ENCODE assay signal across 9 mouse cellular contexts in the genomic region with DNA sequence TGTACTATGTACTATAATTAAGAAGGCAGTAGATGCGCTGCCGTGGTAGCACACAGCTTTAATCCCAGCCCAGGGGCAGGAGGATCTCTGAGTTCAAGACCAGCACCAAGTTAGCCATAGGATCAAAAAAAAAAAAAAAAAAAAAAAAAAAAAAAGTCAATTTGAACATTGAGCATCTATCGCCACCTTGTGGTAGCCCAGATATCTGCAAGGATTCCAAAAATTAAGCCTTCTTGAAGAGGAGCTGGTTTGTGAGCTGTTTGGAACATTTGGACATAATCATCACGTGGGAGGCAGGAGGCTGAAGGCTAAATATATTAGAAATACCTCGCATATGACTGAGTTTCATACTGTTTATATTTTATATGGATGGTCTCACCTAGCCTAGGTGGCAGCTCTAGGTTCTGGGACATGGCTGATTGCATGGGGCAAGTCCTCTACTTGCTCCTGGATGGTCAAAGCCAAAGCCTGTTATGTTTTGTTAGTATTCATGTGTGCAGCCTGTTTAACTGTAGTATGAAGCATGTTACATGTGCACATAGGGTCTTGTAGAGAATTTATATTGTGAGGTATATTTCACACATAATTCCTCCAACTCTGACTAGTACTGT. TPM values are rescaled to one million over a fixed set of nuclear protein-coding genes. Genes with fewer than 3 reads are reported as not detected.
DNase-seq lines count a peak whose midpoint lies in the region; ATAC-seq and TF ChIP-seq lines count a peak whose summit lies in the region.
"Had no signal": no experiment of that assay in that cellular context is flagged by ENCODE, and none has a peak within 500 bp of the region (broad histone marks: within the 10 kb centered on the region; RNA-seq: fewer than 3 reads in every experiment).

No protein-coding gene starts in this region.

- no peak overlapping the region for H3ac ChIP-seq in C2C12 (ENCODE audit: control insufficient read depth, insufficient read length, low read depth)

- no peak overlapping the region for H3K27ac ChIP-seq in embryonic facial prominence, embryonic 14.5 days (replicated peaks; ENCODE audit: low read depth, low read length)
- H3K27ac ChIP-seq: limb, embryonic 12.5 days had no signal

- no peak overlapping the region for H3K4me2 ChIP-seq in embryonic facial prominence, embryonic 14.5 days (ENCODE audit: low read depth, low read length)
- H3K4me2 ChIP-seq: limb, embryonic 12.5 days had no signal

- H3K79me3 ChIP-seq in C2C12 (ENCODE audit: low read depth) = no peaks in the 10 kb centered on the region

- no peak overlapping the region for H3K9ac ChIP-seq in embryonic facial prominence, embryonic 14.5 days (ENCODE audit: low read depth, low read length)
- H3K9ac ChIP-seq: limb, embryonic 12.5 days had no signal

- H3K79me2 ChIP-seq in C2C12 (ENCODE audit: control insufficient read depth, insufficient read depth) = no peaks in the 10 kb centered on the region

- H3K4me3 ChIP-seq in C2C12 (ENCODE audit: insufficient read depth, poor library complexity, severe bottlenecking) = no peak overlapping the region
- no peak overlapping the region for H3K4me3 ChIP-seq in embryonic facial prominence, embryonic 14.5 days (ENCODE audit: low read depth, low read length)
- H3K4me3 ChIP-seq: limb, embryonic 12.5 days had no signal

- no peaks in the 10 kb centered on the region for H3K4me1 ChIP-seq in embryonic facial prominence, embryonic 14.5 days (ENCODE audit: control insufficient read depth, insufficient read depth, low read length)
- H3K4me1 ChIP-seq: limb, embryonic 12.5 days had no signal

- no peak for ATAC-seq in embryonic facial prominence, embryonic 14.5 days (ENCODE audit: low read depth)
- peak; percentile 54 for ATAC-seq in megakaryocyte, adult 5-6 weeks (ENCODE audit: poor library complexity, severe bottlenecking)

- H3K36me3 ChIP-seq in C2C12 (ENCODE audit: control insufficient read depth, insufficient read depth) = no peaks in the 10 kb centered on the region
- no peaks in the 10 kb centered on the region for H3K36me3 ChIP-seq in embryonic facial prominence, embryonic 14.5 days (ENCODE audit: control insufficient read depth, insufficient read depth, low read length)

- no peaks in the 10 kb centered on the region for H3K9me3 ChIP-seq in embryonic facial prominence, embryonic 14.5 days (ENCODE audit: control insufficient read depth, low read length)
- H3K9me3 ChIP-seq: limb, embryonic 12.5 days had no signal

- peak; percentile 66 for DNase-seq in gastrocnemius, adult 18-20 months (ENCODE audit: low spot score)
- DNase-seq in gastrocnemius, postnatal 25 days = no peak
- DNase-seq in brain, adult 2 months (ENCODE audit: low read depth, low spot score) = peak; percentile 90
- DNase-seq in embryonic facial prominence, embryonic 14.5 days (ENCODE audit: low spot score) = peak; percentile 71
- peak; percentile 25 to 84 for DNase-seq in layer of hippocampus, adult 18-20 months (ENCODE audit: low spot score in 2 of 2)
- peak; percentile 65 to 81 for DNase-seq in spleen, postnatal 4 days (ENCODE audit: low spot score in 2 of 2)

- 4% methylated on average over 5 of the region's 5 CpGs for WGBS in embryonic facial prominence, embryonic 14.5 days

- no peaks in the 10 kb centered on the region for H3K27me3 ChIP-seq in C2C12 (ENCODE audit: control insufficient read depth, insufficient read depth, insufficient read length)
- no peaks in the 10 kb centered on the region for H3K27me3 ChIP-seq in embryonic facial prominence, embryonic 14.5 days (replicated peaks; ENCODE audit: control insufficient read depth, insufficient read depth, low read length)
- H3K27me3 ChIP-seq: limb, embryonic 12.5 days had no signal

- TF ChIP-seq CTCF in C2C12 (IDR thresholded peaks at IDR 0.05; ENCODE audit: control insufficient read depth, insufficient read depth, insufficient read length) = peak; percentile 1

TF ChIP-seq in C2C12, 6 proteins besides CTCF, POLR2A, EP300 and RAD21:
- TF ChIP-seq FOSL1 (IDR thresholded peaks at IDR 0.05; ENCODE audit: insufficient read depth, low read length, poor library complexity, severe bottlenecking) = no peak
- no peak for TF ChIP-seq USF1 (IDR thresholded peaks at IDR 0.05; ENCODE audit: low read depth)
- TF ChIP-seq CEBPB (IDR thresholded peaks at IDR 0.05; ENCODE audit: low read depth) = no peak
- TF ChIP-seq MAX (IDR thresholded peaks at IDR 0.05) = no peak
- no peak for TF ChIP-seq MYOD1 (IDR thresholded peaks at IDR 0.05; ENCODE audit: control insufficient read depth, insufficient read length, low read depth)
- TF ChIP-seq MYOG (IDR thresholded peaks at IDR 0.05; ENCODE audit: control insufficient read depth, extremely low read depth, insufficient read length) = no peak

RNA-seq across cellular contexts. Expression of gene Eaf1, which starts 21.6 kb away (rescaled TPM):
- total RNA-seq in gastrocnemius, adult 18-20 months (2021) = 10 to 100 TPM; 10.3 to 13.1 TPM
- 1 to 10 TPM; 8.5 to 8.6 TPM for total RNA-seq in gastrocnemius, postnatal 25 days (2021)
- polyA plus RNA-seq in C2C12 (2012; fragmentation: generic; extraction: Trizol) = 30.2 TPM
- 22.6 and 22.9 TPM in 2 replicates for polyA plus RNA-seq in embryonic facial prominence, embryonic 14.5 days (2014; fragmentation: Nextera tagmentation; extraction: Ambion mirVana)
- 10 to 100 TPM; 19.1 to 20.3 TPM for total RNA-seq in layer of hippocampus, adult 18-20 months (2021)
- 16.4 and 18.1 TPM in 2 replicates for total RNA-seq in megakaryocyte, adult 5-6 weeks (2015)
- 13.9 and 18.8 TPM in 2 replicates for total RNA-seq in megakaryocyte, adult 5-6 weeks (2017)

RNA-seq across cellular contexts. Expression of gene Mettl6, which starts 22.3 kb away (rescaled TPM):
- total RNA-seq in gastrocnemius, adult 18-20 months (2021) = 1 to 10 TPM; 7.3 to 8.2 TPM
- total RNA-seq in gastrocnemius, postnatal 25 days (2021) = 1 to 10 TPM; 6.9 to 9.8 TPM
- 17.0 TPM for polyA plus RNA-seq in C2C12 (2012; fragmentation: generic; extraction: Trizol)
- polyA plus RNA-seq in embryonic facial prominence, embryonic 14.5 days (2014; fragmentation: Nextera tagmentation; extraction: Ambion mirVana) = 54.0 and 58.6 TPM in 2 replicates
- 10 to 100 TPM; 28.3 to 29.6 TPM for total RNA-seq in layer of hippocampus, adult 18-20 months (2021)
- 11.2 and 17.8 TPM in 2 replicates for total RNA-seq in megakaryocyte, adult 5-6 weeks (2015)
- total RNA-seq in megakaryocyte, adult 5-6 weeks (2017) = 51.6 and 53.3 TPM in 2 replicates

RNA-seq across cellular contexts. Expression of gene Sh3bp5, which starts 36.7 kb away (rescaled TPM):
- 10 to 100 TPM; 53.6 to 65.7 TPM for total RNA-seq in gastrocnemius, adult 18-20 months (2021)
- total RNA-seq in gastrocnemius, postnatal 25 days (2021) = 10 to 100 TPM; 33.9 to 46.8 TPM
- polyA plus RNA-seq in C2C12 (2012; fragmentation: generic; extraction: Trizol) = 8.7 TPM
- polyA plus RNA-seq in embryonic facial prominence, embryonic 14.5 days (2014; fragmentation: Nextera tagmentation; extraction: Ambion mirVana) = 19.7 and 24.1 TPM in 2 replicates
- 100 to 1,000 TPM; 158 to 165 TPM for total RNA-seq in layer of hippocampus, adult 18-20 months (2021)
- 52.3 and 52.8 TPM in 2 replicates for total RNA-seq in megakaryocyte, adult 5-6 weeks (2015)
- total RNA-seq in megakaryocyte, adult 5-6 weeks (2017) = 26.4 and 36.1 TPM in 2 replicates
